8 mouse cellular contexts compared by ENCODE assay signal in the genomic region with DNA sequence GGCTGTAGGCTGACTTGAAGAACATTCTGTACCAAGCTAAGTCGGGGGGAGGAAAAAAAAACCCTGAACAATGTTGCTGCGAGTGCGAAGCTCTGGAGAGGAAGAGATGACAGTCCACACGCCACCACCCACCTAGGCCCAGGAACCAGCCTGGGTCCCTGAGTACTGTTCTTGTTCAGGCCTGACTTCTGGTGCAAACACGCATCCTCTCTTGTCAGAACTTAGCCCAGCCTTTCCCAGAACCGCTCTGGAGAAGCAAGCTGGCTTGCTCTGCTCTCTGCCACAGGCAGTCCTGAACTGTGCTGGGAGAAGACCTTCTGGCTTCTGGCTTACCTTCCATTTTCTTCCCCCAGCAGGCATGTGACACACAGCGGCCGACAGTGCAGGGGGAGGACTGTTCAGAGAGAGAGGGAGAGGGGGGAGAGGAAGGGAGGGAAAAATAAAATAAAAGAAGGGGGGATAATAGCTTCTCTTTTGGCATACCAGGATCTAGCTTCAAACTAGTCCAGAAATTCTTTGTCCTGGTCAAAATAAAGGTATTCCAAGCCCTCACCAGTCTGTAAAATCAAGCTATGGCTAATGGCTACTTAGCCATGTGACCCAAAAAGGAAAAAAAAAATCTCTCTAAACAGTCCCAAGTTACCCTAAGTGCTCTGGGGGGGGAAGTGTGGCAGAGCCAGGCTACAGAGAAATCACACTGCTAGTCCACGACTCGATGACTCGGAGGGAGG. TPM values are rescaled to one million over a fixed set of nuclear protein-coding genes. Genes with fewer than 3 reads are reported as not detected.
DNase-seq lines count a peak whose midpoint lies in the region; ATAC-seq and TF ChIP-seq lines count a peak whose summit lies in the region.

No protein-coding gene starts in this region.

- H3K27ac ChIP-seq in bone marrow macrophage, adult 2 months (ENCODE audit: insufficient read depth, low read depth, low read length): peak overlapping the region; percentile 100
- H3K27ac ChIP-seq in hindbrain, postnatal 0 days: peak overlapping the region; percentile 100
- peak overlapping the region; percentile 99 for H3K27ac ChIP-seq in midbrain, embryonic 12.5 days (replicated peaks)
- peak overlapping the region; percentile 100 for H3K27ac ChIP-seq in stomach, postnatal 0 days (replicated peaks)

- TF ChIP-seq CTCF in bone marrow macrophage, adult 2 months (IDR thresholded peaks at IDR 0.05; ENCODE audit: low read depth, low read length): no peak
- TF ChIP-seq CTCF in hindbrain, postnatal 0 days (IDR thresholded peaks at IDR 0.05; ENCODE audit: low read depth): no peak
- no peak for TF ChIP-seq CTCF in stomach, postnatal 0 days (IDR thresholded peaks at IDR 0.05; ENCODE audit: low read depth)

- peak overlapping the region; percentile 43 for H3K9ac ChIP-seq in hindbrain, postnatal 0 days (replicated peaks; ENCODE audit: low read length)
- peak overlapping the region; percentile 62 for H3K9ac ChIP-seq in midbrain, embryonic 12.5 days (replicated peaks)
- H3K9ac ChIP-seq in stomach, postnatal 0 days (ENCODE audit: low read length): peak overlapping the region; percentile 65

- H3K9me3 ChIP-seq in hindbrain, postnatal 0 days (ENCODE audit: low read length): no peaks in the 10 kb centered on the region
- no peaks in the 10 kb centered on the region for H3K9me3 ChIP-seq in midbrain, embryonic 12.5 days
- H3K9me3 ChIP-seq in stomach, postnatal 0 days (ENCODE audit: control insufficient read depth, low read length): no peaks in the 10 kb centered on the region

- H3K4me1 ChIP-seq in bone marrow macrophage, adult 2 months (ENCODE audit: control insufficient read depth, insufficient read depth, low read length): peaks cover 61% of the 10 kb centered on the region
- H3K4me1 ChIP-seq in hindbrain, postnatal 0 days (ENCODE audit: insufficient read depth, low read length): peaks cover 82% of the 10 kb centered on the region
- peaks cover 98% of the 10 kb centered on the region for H3K4me1 ChIP-seq in midbrain, embryonic 12.5 days
- H3K4me1 ChIP-seq in stomach, postnatal 0 days (replicated peaks; ENCODE audit: control insufficient read depth, insufficient read depth): peaks cover 49% of the 10 kb centered on the region

- intact Hi-C loops in left cerebral cortex, postnatal 36 days (cut with DNase I): loop anchor here (2.0 kb wide), 1 partner anchor 27 kb away; no protein-coding TSS in a partner anchor

- no peaks in the 10 kb centered on the region for H3K27me3 ChIP-seq in hindbrain, postnatal 0 days (ENCODE audit: insufficient read depth, low read length)
- no peaks in the 10 kb centered on the region for H3K27me3 ChIP-seq in midbrain, embryonic 12.5 days
- H3K27me3 ChIP-seq in stomach, postnatal 0 days (ENCODE audit: control insufficient read depth, insufficient read depth, low read length): no peaks in the 10 kb centered on the region

- H3K36me3 ChIP-seq in hindbrain, postnatal 0 days (ENCODE audit: insufficient read depth, low read length): no peaks in the 10 kb centered on the region
- H3K36me3 ChIP-seq in midbrain, embryonic 12.5 days: no peaks in the 10 kb centered on the region
- H3K36me3 ChIP-seq in stomach, postnatal 0 days (ENCODE audit: control insufficient read depth, insufficient read depth, low read length): no peaks in the 10 kb centered on the region

- H3K4me2 ChIP-seq in hindbrain, postnatal 0 days (ENCODE audit: low read depth, low read length): peak overlapping the region; percentile 58
- H3K4me2 ChIP-seq in midbrain, embryonic 12.5 days (replicated peaks): peak overlapping the region; percentile 61
- peak overlapping the region; percentile 52 for H3K4me2 ChIP-seq in stomach, postnatal 0 days (replicated peaks; ENCODE audit: low read depth)

- peak; percentile 54 to 62 for DNase-seq in cerebellum, adult 18-20 months
- peak; percentile 82 to 83 for DNase-seq in frontal cortex, adult 2 months (ENCODE audit: extremely low spot score in 1 of 2, low spot score in 1 of 2)
- peak; percentile 35 for DNase-seq in hindbrain, postnatal 0 days (ENCODE audit: low spot score)
- peak; percentile 86 for DNase-seq in left cerebral cortex, postnatal 36 days (ENCODE audit: low spot score in 2 of 2)
- DNase-seq in stomach, postnatal 0 days (ENCODE audit: low spot score): peak; percentile 48

- peak overlapping the region; percentile 76 for H3K4me3 ChIP-seq in bone marrow macrophage, adult 2 months (ENCODE audit: insufficient read depth, low read length)
- peak overlapping the region; percentile 9; the same call in 1 of the 2 replicates for H3K4me3 ChIP-seq in hindbrain, postnatal 0 days (ENCODE audit: low read length)
- H3K4me3 ChIP-seq in midbrain, embryonic 12.5 days: peak overlapping the region; percentile 38
- H3K4me3 ChIP-seq in stomach, postnatal 0 days (ENCODE audit: low read depth, low read length): peak overlapping the region; percentile 19

- TF ChIP-seq EP300 in stomach, postnatal 0 days (optimal IDR thresholded peaks at IDR 0.05): no peak

- ATAC-seq in cerebellum, adult (ENCODE audit: insufficient number of reproducible peaks, low FRiP score, low TSS enrichment): no peak
- ATAC-seq in hindbrain, postnatal 0 days: no peak; the same call in 1 of the 2 replicates
- no peak for ATAC-seq in midbrain, embryonic 12.5 days (ENCODE audit: low FRiP score, low read depth)
- ATAC-seq in stomach, postnatal 0 days (ENCODE audit: low FRiP score, low TSS enrichment): no peak; the same call in 1 of the 2 replicates

- WGBS in hindbrain, postnatal 0 days: 4% methylated on average over 11 of the region's 11 CpGs
- 17% methylated on average over 11 of the region's 11 CpGs for WGBS in midbrain, embryonic 12.5 days
- 3% methylated on average over 11 of the region's 11 CpGs for WGBS in stomach, postnatal 0 days

- no peak for TF ChIP-seq POLR2A in bone marrow macrophage, adult 2 months (IDR thresholded peaks at IDR 0.05; ENCODE audit: borderline replicate concordance, low read depth, low read length)

RNA-seq across cellular contexts. Expression of a gene that starts 14.8 kb away (rescaled TPM):
- 97.8 and 99.5 TPM in 2 replicates for polyA plus RNA-seq in bone marrow macrophage, adult 2 months (2012; ENCODE audit: insufficient read depth, insufficient read length, missing spikeins)
- 79.7 and 86.6 TPM in 2 replicates for polyA plus RNA-seq in frontal cortex, adult 2 months (2012; rRNA removed)
- total RNA-seq in hindbrain, postnatal 0 days (2014; rRNA removed): 46.6 and 46.8 TPM in 2 replicates
- 53.0 and 56.9 TPM in 2 replicates for polyA plus RNA-seq in hindbrain, postnatal 0 days (2015; fragmentation: Nextera tagmentation; extraction: Ambion mirVana)
- 100 to 1,000 TPM; 119 to 184 TPM for total RNA-seq in left cerebral cortex, postnatal 36 days (2021)
- polyA plus RNA-seq in midbrain, embryonic 12.5 days (2016; fragmentation: Nextera tagmentation; extraction: Ambion mirVana): 70.6 and 71.2 TPM in 2 replicates
- 24.3 and 29.7 TPM in 2 replicates for polyA plus RNA-seq in stomach, postnatal 0 days (2015; fragmentation: Nextera tagmentation; extraction: Ambion mirVana)

Comparison
In these comparisons a context has a peak if more than half of its experiments do, and no peak if none do; other contexts are left out.
1. DNase-seq: peak in every context shown above with its lines; median percentile 86 in left cerebral cortex, postnatal 36 days; 82 in frontal cortex, adult 2 months; 58 in cerebellum, adult 18-20 months; 48 in stomach, postnatal 0 days; 35 in hindbrain, postnatal 0 days.
2. H3K4me3 ChIP-seq: peak in every context shown above with its lines; median percentile 76 in bone marrow macrophage, adult 2 months; 38 in midbrain, embryonic 12.5 days; 19 in stomach, postnatal 0 days; 9 in hindbrain, postnatal 0 days.